In genomic region chr5:35129208-35129607, GRCm38 (mm10) we compare ENCODE assay signal across 12 mouse cellular contexts. TPM values are rescaled to one million over a fixed set of nuclear protein-coding genes. Genes with fewer than 3 reads are reported as not detected.
DNase-seq lines count a peak whose midpoint lies in the region; TF ChIP-seq lines count a peak whose summit lies in the region.
"Had no signal": no experiment of that assay in that cellular context is flagged by ENCODE, and none has a peak within 500 bp of the region (broad histone marks: within the 10 kb centered on the region; RNA-seq: fewer than 3 reads in every experiment).

No protein-coding gene starts in this region.

- intact Hi-C loops in left cerebral cortex, postnatal 36 days (cut with DNase I) = loop anchor here (1.0 kb wide), 1 partner anchor 17 kb away; no protein-coding TSS in a partner anchor
- intact Hi-C loops in heart, adult 2 months (cut with DNase I) = no loop called here

- H3K4me1 ChIP-seq in heart, adult 2 months (ENCODE audit: control insufficient read depth, insufficient read depth, low read length) = no peaks in the 10 kb centered on the region
- H3K4me1 ChIP-seq: liver, embryonic 15.5 days had no signal

- no peak overlapping the region for H3K27ac ChIP-seq in heart, adult 2 months
- H3K27ac ChIP-seq: liver, embryonic 15.5 days had no signal

- H3K79me2 ChIP-seq in heart, adult 2 months (replicated peaks; ENCODE audit: control insufficient read depth, insufficient read depth, low read length) = no peaks in the 10 kb centered on the region

- WGBS in heart, adult 2 months = 85% methylated on average over 16 of the region's 16 CpGs

- no peaks in the 10 kb centered on the region for H3K36me3 ChIP-seq in heart, adult 2 months (ENCODE audit: control insufficient read depth, insufficient read depth, low read length)
- H3K36me3 ChIP-seq: G1E; liver, embryonic 15.5 days had no signal

- TF ChIP-seq POLR2A in heart, adult 2 months (IDR thresholded peaks at IDR 0.05; ENCODE audit: insufficient read depth, low read depth, low read length) = no peak

- DNase-seq in cerebellum, postnatal 14 days = peak; percentile 70 to 73
- DNase-seq in cerebellum, adult 11-12 months = no peak
- DNase-seq in brain, adult 2 months (ENCODE audit: low read depth, low spot score) = peak; percentile 91
- DNase-seq in layer of hippocampus, adult 8-10 months (ENCODE audit: low spot score in 2 of 2) = peak; percentile 81 to 83
- peak; percentile 69 to 82 for DNase-seq in left cerebral cortex, postnatal 36 days (ENCODE audit: low spot score in 2 of 2)
- DNase-seq in lung, postnatal 36 days = no peak
- DNase-seq in heart, adult 2 months = no peak
- DNase-seq in adrenal gland, postnatal 25 days = no peak
- DNase-seq: B cell, adult 2 months; kidney, adult 11 months had no signal

- TF ChIP-seq CTCF in heart, adult 2 months (IDR thresholded peaks at IDR 0.05) = no peak

- no peak for TF ChIP-seq EP300 in heart, adult 2 months (IDR thresholded peaks at IDR 0.05; ENCODE audit: insufficient read depth, low read depth, low read length)

- H3K4me3 ChIP-seq in heart, adult 2 months = no peak overlapping the region
- H3K4me3 ChIP-seq: liver, embryonic 15.5 days had no signal

- no peak overlapping the region for H3K9ac ChIP-seq in heart, adult 2 months (ENCODE audit: low read depth, low read length)
- H3K9ac ChIP-seq: liver, embryonic 15.5 days had no signal

- H3K27me3 ChIP-seq in heart, adult 2 months (ENCODE audit: control insufficient read depth, insufficient read depth, low read length) = no peaks in the 10 kb centered on the region

RNA-seq across cellular contexts. Expression of gene Lrpap1, which starts 23.6 kb away (rescaled TPM):
- 100 to 1,000 TPM; 126 to 154 (median 145) TPM for total RNA-seq in layer of hippocampus, adult 8-10 months (2022)
- 100 to 1,000 TPM; 139 to 153 TPM for total RNA-seq in left cerebral cortex, postnatal 36 days (2021)
- 10 to 100 TPM; 49.0 to 59.0 TPM for total RNA-seq in heart, adult 2 months (2021)
- 33.1 and 39.4 TPM in 2 replicates for polyA plus RNA-seq in heart, adult 2 months (2012; rRNA removed)
- total RNA-seq in adrenal gland, postnatal 25 days (2021) = 105 and 120 TPM in 2 replicates

Comparison
In these comparisons a context has a peak if more than half of its experiments do, and no peak if none do; other contexts are left out.
1. DNase-seq: peak in cerebellum, postnatal 14 days (2 of 2), brain, adult 2 months (single experiment), layer of hippocampus, adult 8-10 months (2 of 2) and left cerebral cortex, postnatal 36 days (2 of 2); none in cerebellum, adult 11-12 months (single experiment), lung, postnatal 36 days (single experiment), heart, adult 2 months (0 of 2) and adrenal gland, postnatal 25 days (single experiment).